Mouse (Mus musculus) gastrocnemius, adult 18-20 months (tissue): Measurements from ENCODE around the gene Tcfl5. TPM values are rescaled to one million over a fixed set of nuclear protein-coding genes. Genes with fewer than 3 reads are reported as not detected.

Experiments used
- DNase-seq: peaks from one replicate; pipeline ENCODE4 v3.0.0; 2021; ENCODE audit warnings: low spot score
- total RNA-seq, 2 experiments: library from RNA; stranded (reverse); gene quantifications; 2 replicates each; pipeline ENCODE4 v1.2.3; 2021

Tcfl5 gene
- total RNA-seq, 2 experiments from 2014 or later, result not detected

DNA sequence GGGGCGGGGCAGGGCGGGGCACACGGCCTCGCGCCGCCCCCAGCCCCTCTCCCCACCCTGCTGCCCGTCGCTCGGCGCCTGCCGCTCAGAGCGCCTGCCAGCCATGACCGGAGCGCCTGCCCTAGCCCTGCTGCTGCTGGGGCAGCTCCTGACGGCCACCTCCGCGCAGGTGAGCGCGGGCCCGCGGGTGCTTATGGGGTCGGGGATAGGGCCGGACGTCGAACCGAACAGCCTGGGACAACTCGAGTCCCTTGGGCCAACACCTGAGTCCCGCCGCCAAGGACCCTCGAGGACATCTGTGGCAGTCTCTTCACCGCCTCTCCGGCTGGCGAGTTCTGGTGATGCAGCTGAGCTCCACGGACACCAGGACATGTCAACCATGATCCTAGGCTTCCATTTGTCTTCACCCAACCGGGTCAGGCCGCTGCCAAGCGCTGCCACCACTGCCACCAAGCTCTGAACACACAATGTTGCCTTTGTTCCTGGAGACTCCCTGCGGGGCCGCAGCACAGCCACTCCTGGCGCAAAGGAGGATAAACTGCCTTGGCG is 44.3 kb downstream of the Tcfl5 start:
- DNase-seq, result no peak

DNA sequence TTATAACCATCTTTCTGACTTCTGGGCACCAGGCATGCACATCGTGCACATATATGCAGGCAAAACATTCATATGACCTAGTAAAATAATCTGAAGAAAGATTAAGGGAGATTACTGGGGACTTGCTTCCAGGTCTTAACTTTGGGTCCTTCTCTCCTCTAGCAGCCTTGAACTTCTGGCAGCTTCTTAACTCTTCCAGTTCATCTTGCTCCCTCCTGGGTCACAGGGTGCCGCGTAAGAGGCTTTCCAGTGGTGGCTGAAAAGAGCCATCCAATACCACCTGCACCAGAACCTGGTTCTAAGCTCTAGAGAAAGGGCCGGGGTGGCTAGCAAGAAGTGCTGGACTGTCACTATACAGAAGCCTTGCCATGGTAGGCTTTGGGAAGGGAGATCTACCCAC is 45.0 kb downstream of the Tcfl5 start, which contains the start of gene Col9a3:
Gene Col9a3 (plus strand): TSS at position 301 of the 400 bp plus-strand sequence.
- no peak for DNase-seq

DNA sequence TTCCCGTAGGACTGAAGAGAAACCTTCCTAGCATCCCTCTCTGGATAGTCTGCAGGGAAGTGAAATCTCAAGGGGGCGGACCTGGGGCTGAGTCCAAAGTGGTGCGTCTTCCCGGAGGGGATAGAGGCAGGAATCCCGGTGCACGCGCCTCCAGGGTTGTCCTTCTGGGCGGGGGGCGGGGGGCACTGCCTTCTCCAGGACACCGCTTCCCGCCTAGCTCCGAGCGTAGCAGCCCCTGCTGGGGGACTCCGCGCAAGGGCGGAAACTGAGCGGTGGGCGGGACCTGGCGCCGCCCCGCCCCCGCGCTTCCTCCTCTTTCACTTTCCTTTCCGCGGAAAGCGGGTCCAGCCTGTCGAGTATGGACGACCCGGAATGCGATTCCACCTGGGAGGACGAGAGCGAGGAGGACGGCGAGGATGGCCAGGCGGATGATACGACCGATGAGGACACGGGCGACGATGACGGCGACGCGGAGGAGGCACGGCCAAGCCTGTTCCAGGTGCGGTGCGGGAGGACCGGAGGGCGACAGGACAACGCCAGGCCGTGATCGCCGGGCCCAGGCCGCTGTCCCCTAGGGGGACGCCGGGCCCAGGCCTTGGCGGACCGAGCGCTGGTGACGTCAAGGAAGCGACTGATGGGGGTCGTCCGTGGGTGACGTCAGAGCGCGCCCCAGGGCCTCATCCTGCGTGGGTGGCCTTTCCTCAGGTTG is 53.2 kb downstream of the Tcfl5 start, which contains the start of gene Ogfr:
Gene Ogfr (plus strand): TSS at position 123 of the 709 bp plus-strand sequence.
- DNase-seq, result peak; percentile 71

- no peak for DNase-seq
Measured at GRCm38 (mm10) chr2:180588736-180589122, 53.8 kb downstream of the Tcfl5 start.

GRCm38 (mm10) chr2:180583154-180583507 is 59.4 kb downstream of the Tcfl5 start:
- no peak for DNase-seq

GRCm38 (mm10) chr2:180582481-180583153 is 59.9 kb downstream of the Tcfl5 start:
- DNase-seq, result peak; percentile 98

DNA sequence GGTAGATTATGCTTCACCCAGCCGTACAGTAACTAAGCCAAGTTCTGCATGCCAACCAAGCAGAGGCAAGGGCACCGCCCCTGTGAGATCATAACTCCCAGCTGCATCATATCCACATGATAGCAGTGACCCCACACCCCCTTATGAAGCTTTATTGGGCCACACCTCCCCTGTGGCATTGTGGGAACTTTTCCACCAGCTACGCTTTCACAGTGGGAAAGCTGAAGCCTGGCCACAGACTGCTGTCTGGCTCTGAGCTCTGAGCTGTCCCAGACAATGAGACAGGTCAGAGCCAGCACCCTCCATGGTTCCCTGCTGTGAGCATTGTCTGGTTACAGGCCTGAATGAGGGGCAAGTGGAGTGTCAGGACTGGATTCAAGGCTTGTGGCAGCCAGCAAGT is 61.5 kb downstream of the Tcfl5 start, which contains the start of gene Mrgbp:
Gene Mrgbp (plus strand): TSS at position 303 of the 400 bp plus-strand sequence.
- DNase-seq, result no peak

DNA sequence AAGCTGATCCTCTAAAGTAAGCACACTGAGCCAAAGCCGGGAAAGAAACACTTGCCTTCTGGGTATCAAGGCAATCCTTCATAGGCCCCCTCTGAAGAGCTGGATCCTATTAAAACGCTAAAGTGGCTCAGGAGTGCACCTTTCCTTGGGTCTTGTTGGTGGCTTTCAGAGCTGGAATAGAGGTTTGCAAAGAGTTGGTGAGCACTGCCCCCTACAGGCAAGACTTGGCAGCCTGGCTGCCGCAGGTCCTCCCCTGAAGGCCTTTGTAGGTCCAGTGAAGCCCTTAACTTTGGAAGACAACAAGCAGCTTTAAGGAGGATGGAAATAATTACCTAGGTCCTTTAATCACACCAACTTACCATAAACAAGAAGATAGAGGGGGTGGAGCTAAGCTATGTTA is 63.8 kb downstream of the Tcfl5 start:
- DNase-seq, result peak; percentile 62

- no peak for DNase-seq
Measured at GRCm38 (mm10) chr2:180576482-180576881, 66.0 kb downstream of the Tcfl5 start.

Other genes with a start within 250 kb of the Tcfl5 start
- gene Slco4a1, start 186.5 kb downstream of the Tcfl5 start, total RNA-seq, result not detected
- gene Ntsr1, start 142.7 kb downstream of the Tcfl5 start, total RNA-seq, result not detected
- 1 to 10 TPM; 4.4 to 4.5 TPM for gene Mrgbp, start 61.4 kb downstream of the Tcfl5 start, total RNA-seq
- gene Ogfr, start 53.5 kb downstream of the Tcfl5 start, total RNA-seq, result 10 to 100 TPM; 20.7 to 25.7 TPM
- under 1 TPM in 1 of 2 experiments, not detected in 1; 0.07 TPM for gene Col9a3, start 44.9 kb downstream of the Tcfl5 start, total RNA-seq
- gene Dido1, start 67.3 kb upstream of the Tcfl5 start, total RNA-seq, result 10 to 100 TPM; 15.3 to 19.4 TPM
- 10 to 100 TPM; 31.7 to 36.7 TPM for gene Gid8, start 67.4 kb upstream of the Tcfl5 start, total RNA-seq
- not detected for gene Slc17a9, start 82.6 kb upstream of the Tcfl5 start, total RNA-seq
- gene Bhlhe23, start 134.2 kb upstream of the Tcfl5 start, total RNA-seq, result not detected